8 mouse cellular contexts compared by ENCODE assay signal in genomic region chr2:151544673-151545072, GRCm38 (mm10). TPM values are rescaled to one million over a fixed set of nuclear protein-coding genes. Genes with fewer than 3 reads are reported as not detected.
A peak's percentile ranks its signal among the peaks of the same experiment; 100 is the strongest.
DNase-seq lines count a peak whose midpoint lies in the region; ATAC-seq and TF ChIP-seq lines count a peak whose summit lies in the region.

No protein-coding gene starts in this region.

- peak overlapping the region; percentile 32; the same call in 1 of the 2 replicates for H3K9ac ChIP-seq in embryonic facial prominence, embryonic 13.5 days
- no peak overlapping the region for H3K9ac ChIP-seq in hindbrain, embryonic 15.5 days
- H3K9ac ChIP-seq in neural tube, embryonic 14.5 days (replicated peaks; ENCODE audit: low read depth, low read length) = no peak overlapping the region

- TF ChIP-seq CTCF in layer of hippocampus, adult 2 months (conservative IDR thresholded peaks at IDR 0.05) = no peak
- no peak for TF ChIP-seq CTCF in kidney, adult 2 months (conservative IDR thresholded peaks at IDR 0.05; ENCODE audit: insufficient read depth, insufficient read length, low read depth, low read length)

- peaks cover 31% of the 10 kb centered on the region for H3K4me1 ChIP-seq in embryonic facial prominence, embryonic 13.5 days
- H3K4me1 ChIP-seq in hindbrain, embryonic 15.5 days (replicated peaks) = peaks cover 42% of the 10 kb centered on the region
- peaks cover 31% of the 10 kb centered on the region for H3K4me1 ChIP-seq in neural tube, embryonic 14.5 days (ENCODE audit: control insufficient read depth, insufficient read depth, low read length)
- H3K4me1 ChIP-seq in kidney, adult 2 months (ENCODE audit: control insufficient read depth, insufficient read depth, low read length) = peaks cover 17% of the 10 kb centered on the region

- DNase-seq in layer of hippocampus, adult 2 months (ENCODE audit: low spot score in 2 of 2) = peak; percentile 44 to 68
- no peak for DNase-seq in layer of hippocampus, adult 9-10 months (ENCODE audit: low spot score)
- no peak for DNase-seq in adipocyte (ENCODE audit: low spot score)
- no peak for DNase-seq in embryo, embryonic 11 days
- no peak for DNase-seq in kidney, adult 2 months

- peak overlapping the region; percentile 93 for H3K4me3 ChIP-seq in layer of hippocampus, adult 2 months
- peak overlapping the region; percentile 98; the same call in 1 of the 2 replicates for H3K4me3 ChIP-seq in embryonic facial prominence, embryonic 13.5 days
- peak overlapping the region; percentile 88; the same call in 1 of the 2 replicates for H3K4me3 ChIP-seq in hindbrain, embryonic 15.5 days
- no peak overlapping the region for H3K4me3 ChIP-seq in neural tube, embryonic 14.5 days (ENCODE audit: low read depth, low read length)
- no peak overlapping the region for H3K4me3 ChIP-seq in kidney, adult 2 months (ENCODE audit: insufficient read depth, low read depth, low read length)

- peaks cover 49% of the 10 kb centered on the region for H3K36me3 ChIP-seq in embryonic facial prominence, embryonic 13.5 days
- H3K36me3 ChIP-seq in hindbrain, embryonic 15.5 days = peaks cover 16% of the 10 kb centered on the region
- H3K36me3 ChIP-seq in neural tube, embryonic 14.5 days (ENCODE audit: control insufficient read depth, insufficient read depth, low read length) = peaks cover 24% of the 10 kb centered on the region
- H3K36me3 ChIP-seq in kidney, adult 2 months (ENCODE audit: control insufficient read depth, insufficient read depth, low read length) = no peaks in the 10 kb centered on the region

- H3K27ac ChIP-seq in layer of hippocampus, adult 2 months = peak overlapping the region; percentile 95
- H3K27ac ChIP-seq in embryonic facial prominence, embryonic 13.5 days = no peak overlapping the region
- H3K27ac ChIP-seq in hindbrain, embryonic 15.5 days (replicated peaks) = no peak overlapping the region
- no peak overlapping the region for H3K27ac ChIP-seq in neural tube, embryonic 14.5 days (ENCODE audit: low read depth, low read length)
- H3K27ac ChIP-seq in kidney, adult 2 months (ENCODE audit: insufficient read depth, low read depth, low read length) = no peak overlapping the region

- no peak for ATAC-seq in embryonic facial prominence, embryonic 13.5 days (ENCODE audit: insufficient number of reproducible peaks, insufficient read depth, low FRiP score, low TSS enrichment, low read depth)
- no peak for ATAC-seq in hindbrain, embryonic 15.5 days (ENCODE audit: low FRiP score, low read depth)
- no peak for ATAC-seq in neural tube, embryonic 14.5 days (ENCODE audit: low read depth)

- peak overlapping the region; percentile 76 for H3K4me2 ChIP-seq in embryonic facial prominence, embryonic 13.5 days
- H3K4me2 ChIP-seq in hindbrain, embryonic 15.5 days = peak overlapping the region; percentile 71
- 0 out of 2 replicates have a peak overlapping the region, but pooled peaks have one; percentile 0 for H3K4me2 ChIP-seq in neural tube, embryonic 14.5 days (ENCODE audit: low read depth, low read length)

- WGBS in embryonic facial prominence, embryonic 13.5 days = 65% methylated on average over 6 of the region's 6 CpGs
- 53% methylated on average over 6 of the region's 6 CpGs for WGBS in hindbrain, embryonic 15.5 days
- 72% methylated on average over 6 of the region's 6 CpGs for WGBS in neural tube, embryonic 14.5 days
- WGBS in kidney, adult 2 months = 52% methylated on average over 6 of the region's 6 CpGs

- no peaks in the 10 kb centered on the region for H3K27me3 ChIP-seq in embryonic facial prominence, embryonic 13.5 days
- H3K27me3 ChIP-seq in hindbrain, embryonic 15.5 days = no peaks in the 10 kb centered on the region
- H3K27me3 ChIP-seq in neural tube, embryonic 14.5 days (ENCODE audit: control insufficient read depth, insufficient read depth, low read length) = no peaks in the 10 kb centered on the region
- no peaks in the 10 kb centered on the region for H3K27me3 ChIP-seq in kidney, adult 2 months (replicated peaks; ENCODE audit: control insufficient read depth, insufficient read depth, low read length)

- TF ChIP-seq POLR2A in kidney, adult 2 months (IDR thresholded peaks at IDR 0.05; ENCODE audit: low read depth, low read length) = no peak

- H3K9me3 ChIP-seq in embryonic facial prominence, embryonic 13.5 days = no peaks in the 10 kb centered on the region
- no peaks in the 10 kb centered on the region for H3K9me3 ChIP-seq in hindbrain, embryonic 15.5 days
- no peaks in the 10 kb centered on the region for H3K9me3 ChIP-seq in neural tube, embryonic 14.5 days (ENCODE audit: control insufficient read depth, low read length)

RNA-seq across cellular contexts. Expression of gene Fkbp1a, which starts 2.4 kb away (rescaled TPM):
- total RNA-seq in layer of hippocampus, adult 2 months (2021) = 100 to 1,000 TPM; 892 to 923 TPM
- polyA plus RNA-seq in embryonic facial prominence, embryonic 13.5 days (2015; fragmentation: Nextera tagmentation; extraction: Ambion mirVana) = 479 and 483 TPM in 2 replicates
- 622 and 646 TPM in 2 replicates for polyA plus RNA-seq in hindbrain, embryonic 15.5 days (2015; fragmentation: Nextera tagmentation; extraction: Ambion mirVana)
- 618 and 641 TPM in 2 replicates for polyA plus RNA-seq in neural tube, embryonic 14.5 days (2014; fragmentation: Nextera tagmentation; extraction: Ambion mirVana)
- 76.7 and 97.9 TPM in 2 replicates for polyA plus RNA-seq in kidney, adult 2 months (2012; rRNA removed)

RNA-seq across cellular contexts. Expression of gene Sdcbp2, which starts 27.7 kb away (rescaled TPM):
- total RNA-seq in layer of hippocampus, adult 2 months (2021) = 1 to 10 TPM; 1.4 to 2.1 TPM
- 1.1 and 1.2 TPM in 2 replicates for polyA plus RNA-seq in embryonic facial prominence, embryonic 13.5 days (2015; fragmentation: Nextera tagmentation; extraction: Ambion mirVana)
- polyA plus RNA-seq in hindbrain, embryonic 15.5 days (2015; fragmentation: Nextera tagmentation; extraction: Ambion mirVana) = 0.71 and 0.73 TPM in 2 replicates
- polyA plus RNA-seq in neural tube, embryonic 14.5 days (2014; fragmentation: Nextera tagmentation; extraction: Ambion mirVana) = 0.72 and 1.1 TPM in 2 replicates
- 1.2 and 1.3 TPM in 2 replicates for polyA plus RNA-seq in kidney, adult 2 months (2012; rRNA removed)

RNA-seq across cellular contexts. Expression of gene Nsfl1c, which starts 50.7 kb away (rescaled TPM):
- 100 to 1,000 TPM; 143 to 148 TPM for total RNA-seq in layer of hippocampus, adult 2 months (2021)
- 264 and 287 TPM in 2 replicates for polyA plus RNA-seq in embryonic facial prominence, embryonic 13.5 days (2015; fragmentation: Nextera tagmentation; extraction: Ambion mirVana)
- polyA plus RNA-seq in hindbrain, embryonic 15.5 days (2015; fragmentation: Nextera tagmentation; extraction: Ambion mirVana) = 280 and 283 TPM in 2 replicates
- 264 and 265 TPM in 2 replicates for polyA plus RNA-seq in neural tube, embryonic 14.5 days (2014; fragmentation: Nextera tagmentation; extraction: Ambion mirVana)
- 77.7 and 88.1 TPM in 2 replicates for polyA plus RNA-seq in kidney, adult 2 months (2012; rRNA removed)

Comparison
In these comparisons a context has a peak if more than half of its experiments do, and no peak if none do; other contexts are left out.
1. DNase-seq: peak in layer of hippocampus, adult 2 months (2 of 2); none in layer of hippocampus, adult 9-10 months (single experiment), adipocyte (single experiment), embryo, embryonic 11 days (single experiment) and kidney, adult 2 months (single experiment).
2. H3K4me3 ChIP-seq: peak in layer of hippocampus, adult 2 months (single experiment), embryonic facial prominence, embryonic 13.5 days (single experiment) and hindbrain, embryonic 15.5 days (single experiment); none in neural tube, embryonic 14.5 days (single experiment) and kidney, adult 2 months (single experiment).
3. H3K4me2 ChIP-seq: peak in every context shown above with its lines; median percentile 76 in embryonic facial prominence, embryonic 13.5 days; 71 in hindbrain, embryonic 15.5 days; 0 in neural tube, embryonic 14.5 days.